Mouse (Mus musculus): ENCODE data around the gene Agap1. TPM values are rescaled to one million over a fixed set of nuclear protein-coding genes. Genes with fewer than 3 reads are reported as not detected.

Gene Agap1
- polyA plus RNA-seq, 1 experiment from 2014 or later, result 10.3 TPM

- Histone ChIP-seq H3K36me3 (no peaks in the 10 kb centered on the region), H3K4me1 (peaks cover 39% of the 10 kb centered on the region), H3K4me3 (no peak overlapping the region), H3K27me3 (ENCODE audit: insufficient read depth, poor library complexity, severe bottlenecking) (no peaks in the 10 kb centered on the region), H3K9me3 (no peaks in the 10 kb centered on the region), H3K27ac (no peak overlapping the region)
- WGBS, result 89% methylated on average over 4 of the region's 4 CpGs
- no peak for DNase-seq (ENCODE audit: low spot score)
Observed at GRCm38 (mm10) chr1:89544094-89544493, 89.5 kb downstream of the Agap1 start.

- H3K9me3 ChIP-seq, result no peaks in the 10 kb centered on the region
- no peaks in the 10 kb centered on the region for H3K27me3 ChIP-seq (ENCODE audit: insufficient read depth, poor library complexity, severe bottlenecking)
- no peak for DNase-seq (ENCODE audit: low spot score)
- WGBS, result 81% methylated on average over 4 of the region's 4 CpGs
- H3K4me3 ChIP-seq, result no peak overlapping the region
- H3K4me1 ChIP-seq, result peaks cover 40% of the 10 kb centered on the region
- no peak overlapping the region for H3K27ac ChIP-seq
- H3K36me3 ChIP-seq, result no peaks in the 10 kb centered on the region
Observed at GRCm38 (mm10) chr1:89545099-89545498, 90.5 kb downstream of the Agap1 start.

GRCm38 (mm10) chr1:89547525-89548504 is 93.2 kb downstream of the Agap1 start:
- no peak for DNase-seq (ENCODE audit: low spot score)
- Histone ChIP-seq H3K36me3 (no peaks in the 10 kb centered on the region), H3K27ac (0 out of 2 replicates have a peak overlapping the region, but pooled peaks have one; percentile 22), H3K4me1 (peaks cover 60% of the 10 kb centered on the region), H3K9me3 (no peaks in the 10 kb centered on the region), H3K4me3 (no peak overlapping the region), H3K27me3 (ENCODE audit: insufficient read depth, poor library complexity, severe bottlenecking) (no peaks in the 10 kb centered on the region)
- WGBS, result 61% methylated on average over 18 of the region's 18 CpGs

- Histone ChIP-seq H3K36me3 (no peaks in the 10 kb centered on the region), H3K9me3 (no peaks in the 10 kb centered on the region), H3K4me3 (no peak overlapping the region), H3K27me3 (ENCODE audit: insufficient read depth, poor library complexity, severe bottlenecking) (no peaks in the 10 kb centered on the region), H3K27ac (no peak overlapping the region), H3K4me1 (peaks cover 67% of the 10 kb centered on the region)
- DNase-seq (ENCODE audit: low spot score), result no peak
- 74% methylated on average over 25 of the region's 25 CpGs for WGBS
Observed at GRCm38 (mm10) chr1:89550061-89550869, 95.7 kb downstream of the Agap1 start.

- Histone ChIP-seq H3K36me3 (no peaks in the 10 kb centered on the region), H3K27me3 (ENCODE audit: insufficient read depth, poor library complexity, severe bottlenecking) (no peaks in the 10 kb centered on the region), H3K4me1 (peaks cover 74% of the 10 kb centered on the region), H3K27ac (no peak overlapping the region), H3K4me3 (no peak overlapping the region), H3K9me3 (no peaks in the 10 kb centered on the region)
- DNase-seq (ENCODE audit: low spot score), result no peak
- WGBS, result 54% methylated on average over 1 of the region's 1 CpGs
Observed at GRCm38 (mm10) chr1:89552470-89552869, 97.9 kb downstream of the Agap1 start.

- no peaks in the 10 kb centered on the region for H3K9me3 ChIP-seq
- WGBS, result 87% methylated on average over 3 of the region's 3 CpGs
- no peak for DNase-seq (ENCODE audit: low spot score)
- no peak overlapping the region for H3K27ac ChIP-seq
- H3K4me1 ChIP-seq, result peaks cover 73% of the 10 kb centered on the region
- H3K27me3 ChIP-seq (ENCODE audit: insufficient read depth, poor library complexity, severe bottlenecking), result no peaks in the 10 kb centered on the region
- H3K36me3 ChIP-seq, result no peaks in the 10 kb centered on the region
- H3K4me3 ChIP-seq, result no peak overlapping the region
Observed at GRCm38 (mm10) chr1:89553791-89554190, 99.2 kb downstream of the Agap1 start.

- no peak overlapping the region for H3K27ac ChIP-seq
- 72% methylated on average over 18 of the region's 18 CpGs for WGBS
- peaks cover 68% of the 10 kb centered on the region for H3K4me1 ChIP-seq
Observed at GRCm38 (mm10) chr1:89554969-89555856, 100.6 kb downstream of the Agap1 start.

GRCm38 (mm10) chr1:89556006-89556405 is 101.4 kb downstream of the Agap1 start:
- Histone ChIP-seq H3K4me1 (peaks cover 66% of the 10 kb centered on the region), H3K27ac (no peak overlapping the region)
- WGBS, result 82% methylated on average over 7 of the region's 7 CpGs

More at GRCm38 (mm10) chr1:89554969-89555856, 100.6 kb downstream of the Agap1 start:
- Histone ChIP-seq H3K9me3 (no peaks in the 10 kb centered on the region), H3K36me3 (no peaks in the 10 kb centered on the region), H3K27me3 (ENCODE audit: insufficient read depth, poor library complexity, severe bottlenecking) (no peaks in the 10 kb centered on the region), H3K4me3 (no peak overlapping the region)
- no peak for DNase-seq (ENCODE audit: low spot score)

GRCm38 (mm10) chr1:89557401-89557800 is 102.8 kb downstream of the Agap1 start:
- Histone ChIP-seq H3K4me1 (peaks cover 59% of the 10 kb centered on the region), H3K9me3 (no peaks in the 10 kb centered on the region), H3K27me3 (ENCODE audit: insufficient read depth, poor library complexity, severe bottlenecking) (no peaks in the 10 kb centered on the region), H3K4me3 (no peak overlapping the region), H3K36me3 (no peaks in the 10 kb centered on the region), H3K27ac (no peak overlapping the region)
- no peak for DNase-seq (ENCODE audit: low spot score)
- WGBS, result 73% methylated on average over 6 of the region's 6 CpGs

More at GRCm38 (mm10) chr1:89556006-89556405, 101.4 kb downstream of the Agap1 start:
- DNase-seq (ENCODE audit: low spot score), result no peak
- Histone ChIP-seq H3K4me3 (no peak overlapping the region), H3K9me3 (no peaks in the 10 kb centered on the region), H3K27me3 (ENCODE audit: insufficient read depth, poor library complexity, severe bottlenecking) (no peaks in the 10 kb centered on the region), H3K36me3 (no peaks in the 10 kb centered on the region)

GRCm38 (mm10) chr1:89558080-89558479 is 103.5 kb downstream of the Agap1 start:
- WGBS, result 45% methylated on average over 1 of the region's 1 CpGs
- Histone ChIP-seq H3K9me3 (no peaks in the 10 kb centered on the region), H3K27ac (no peak overlapping the region; the same call in 1 of the 2 replicates), H3K27me3 (ENCODE audit: insufficient read depth, poor library complexity, severe bottlenecking) (no peaks in the 10 kb centered on the region), H3K36me3 (no peaks in the 10 kb centered on the region), H3K4me3 (no peak overlapping the region), H3K4me1 (peaks cover 61% of the 10 kb centered on the region)
- DNase-seq (ENCODE audit: low spot score), result no peak

GRCm38 (mm10) chr1:89563399-89563798 is 108.8 kb downstream of the Agap1 start:
- no peaks in the 10 kb centered on the region for H3K36me3 ChIP-seq
- H3K27me3 ChIP-seq (ENCODE audit: insufficient read depth, poor library complexity, severe bottlenecking), result no peaks in the 10 kb centered on the region
- no peak overlapping the region for H3K27ac ChIP-seq
- no peak for DNase-seq (ENCODE audit: low spot score)
- H3K4me1 ChIP-seq, result peaks cover 69% of the 10 kb centered on the region
- H3K9me3 ChIP-seq, result no peaks in the 10 kb centered on the region
- H3K4me3 ChIP-seq, result no peak overlapping the region
- WGBS, result 50% methylated on average over 4 of the region's 4 CpGs

Measured in heart, embryonic 10.5 days (tissue).